Mouse (Mus musculus): Measurements from ENCODE around the gene Phykpl. TPM values are rescaled to one million over a fixed set of nuclear protein-coding genes. Genes with fewer than 3 reads are reported as not detected.

The Phykpl gene
- polyA plus RNA-seq, 1 experiment from 2014 or later: 10.2 TPM

- ATAC-seq (ENCODE audit: low read depth): no peak
- H3K4me1 ChIP-seq (replicated peaks): peaks cover 36% of the 10 kb centered on the region
- H3K4me3 ChIP-seq: no peak overlapping the region
- no peak overlapping the region for H3K9ac ChIP-seq
- H3K9me3 ChIP-seq: no peaks in the 10 kb centered on the region
- no peak overlapping the region for H3K27ac ChIP-seq (replicated peaks)
- no peaks in the 10 kb centered on the region for H3K36me3 ChIP-seq
- peak overlapping the region; percentile 36 for H3K4me2 ChIP-seq
- H3K27me3 ChIP-seq: no peaks in the 10 kb centered on the region; the same call in 1 of the 2 replicates
- 4% methylated on average over 17 of the region's 17 CpGs for WGBS
Observed at GRCm38 (mm10) chr11:51637971-51638414, 53.4 kb downstream of the Phykpl start.

- Histone ChIP-seq H3K4me1 (replicated peaks) (peaks cover 34% of the 10 kb centered on the region), H3K9ac (no peak overlapping the region), H3K36me3 (no peaks in the 10 kb centered on the region), H3K4me2 (no peak overlapping the region), H3K9me3 (no peaks in the 10 kb centered on the region), H3K27ac (replicated peaks) (no peak overlapping the region), H3K4me3 (no peak overlapping the region), H3K27me3 (no peaks in the 10 kb centered on the region; the same call in 1 of the 2 replicates)
- no peak for ATAC-seq (ENCODE audit: low read depth)
- 71% methylated on average over 5 of the region's 5 CpGs for WGBS
Observed at GRCm38 (mm10) chr11:51638497-51638896, 53.9 kb downstream of the Phykpl start.

- H3K36me3 ChIP-seq: 0 out of 2 replicates have a peak, but pooled peaks cover 8% of the 10 kb centered on the region
- no peaks in the 10 kb centered on the region for H3K9me3 ChIP-seq
- H3K4me3 ChIP-seq: no peak overlapping the region
- H3K27me3 ChIP-seq: no peaks in the 10 kb centered on the region; the same call in 1 of the 2 replicates
- H3K9ac ChIP-seq: no peak overlapping the region
- no peak overlapping the region for H3K27ac ChIP-seq (replicated peaks)
- H3K4me2 ChIP-seq: no peak overlapping the region
- no peak for ATAC-seq (ENCODE audit: low read depth)
- H3K4me1 ChIP-seq (replicated peaks): peaks cover 26% of the 10 kb centered on the region
- 83% methylated on average over 7 of the region's 7 CpGs for WGBS
Observed at GRCm38 (mm10) chr11:51640748-51641147, 56.2 kb downstream of the Phykpl start.

- ATAC-seq (ENCODE audit: low read depth): no peak
- Histone ChIP-seq H3K27ac (replicated peaks) (no peak overlapping the region), H3K4me1 (replicated peaks) (peaks cover 25% of the 10 kb centered on the region), H3K36me3 (0 out of 2 replicates have a peak, but pooled peaks cover 8% of the 10 kb centered on the region), H3K9me3 (no peaks in the 10 kb centered on the region), H3K9ac (no peak overlapping the region), H3K27me3 (no peaks in the 10 kb centered on the region; the same call in 1 of the 2 replicates), H3K4me2 (no peak overlapping the region), H3K4me3 (no peak overlapping the region)
- 78% methylated on average over 9 of the region's 9 CpGs for WGBS
Observed at GRCm38 (mm10) chr11:51643202-51643601, 58.6 kb downstream of the Phykpl start.

GRCm38 (mm10) chr11:51643761-51644160 is 59.2 kb downstream of the Phykpl start:
- Histone ChIP-seq H3K36me3 (0 out of 2 replicates have a peak, but pooled peaks cover 8% of the 10 kb centered on the region), H3K9ac (no peak overlapping the region), H3K4me3 (no peak overlapping the region), H3K27me3 (no peaks in the 10 kb centered on the region), H3K4me1 (replicated peaks) (peaks cover 30% of the 10 kb centered on the region), H3K4me2 (no peak overlapping the region), H3K9me3 (no peaks in the 10 kb centered on the region), H3K27ac (replicated peaks) (no peak overlapping the region)
- no peak for ATAC-seq (ENCODE audit: low read depth)
- WGBS: 66% methylated on average over 15 of the region's 15 CpGs

GRCm38 (mm10) chr11:51644217-51644616 is 59.7 kb downstream of the Phykpl start:
- Histone ChIP-seq H3K4me1 (replicated peaks) (peaks cover 35% of the 10 kb centered on the region), H3K9me3 (no peaks in the 10 kb centered on the region), H3K27ac (replicated peaks) (no peak overlapping the region), H3K36me3 (0 out of 2 replicates have a peak, but pooled peaks cover 8% of the 10 kb centered on the region), H3K9ac (no peak overlapping the region), H3K27me3 (peaks cover 4% of the 10 kb centered on the region), H3K4me3 (no peak overlapping the region), H3K4me2 (no peak overlapping the region)
- 75% methylated on average over 16 of the region's 16 CpGs for WGBS
- no peak for ATAC-seq (ENCODE audit: low read depth)

- no peak for ATAC-seq (ENCODE audit: low read depth)
- no peak overlapping the region for H3K27ac ChIP-seq (replicated peaks)
- peaks cover 46% of the 10 kb centered on the region for H3K4me1 ChIP-seq (replicated peaks)
- H3K9me3 ChIP-seq: no peaks in the 10 kb centered on the region
- H3K4me3 ChIP-seq: no peak overlapping the region
- WGBS: 82% methylated on average over 13 of the region's 13 CpGs
- peaks cover 15% of the 10 kb centered on the region for H3K27me3 ChIP-seq
- no peak overlapping the region for H3K9ac ChIP-seq
- H3K36me3 ChIP-seq: 0 out of 2 replicates have a peak, but pooled peaks cover 8% of the 10 kb centered on the region
- no peak overlapping the region for H3K4me2 ChIP-seq
Observed at GRCm38 (mm10) chr11:51645293-51645692, 60.7 kb downstream of the Phykpl start.

GRCm38 (mm10) chr11:51646245-51646644 is 61.7 kb downstream of the Phykpl start:
- Histone ChIP-seq H3K4me2 (no peak overlapping the region), H3K9me3 (no peaks in the 10 kb centered on the region), H3K4me3 (no peak overlapping the region), H3K9ac (no peak overlapping the region), H3K27ac (replicated peaks) (peak overlapping the region; percentile 72; the same call in 1 of the 2 replicates), H3K27me3 (peaks cover 16% of the 10 kb centered on the region), H3K4me1 (replicated peaks) (peaks cover 53% of the 10 kb centered on the region), H3K36me3 (0 out of 2 replicates have a peak, but pooled peaks cover 8% of the 10 kb centered on the region)
- ATAC-seq (ENCODE audit: low read depth): no peak
- WGBS: 84% methylated on average over 7 of the region's 7 CpGs

GRCm38 (mm10) chr11:51646751-51647667 is 62.5 kb downstream of the Phykpl start:
- peak overlapping the region; percentile 14; the same call in 1 of the 2 replicates for H3K4me2 ChIP-seq
- H3K27ac ChIP-seq (replicated peaks): peak overlapping the region; percentile 72
- 58% methylated on average over 15 of the region's 15 CpGs for WGBS

GRCm38 (mm10) chr11:51648566-51648965 is 64.0 kb downstream of the Phykpl start:
- Histone ChIP-seq H3K27ac (replicated peaks) (peak overlapping the region; percentile 67), H3K4me2 (peak overlapping the region; percentile 93), H3K4me1 (replicated peaks) (peaks cover 50% of the 10 kb centered on the region), H3K9ac (0 out of 2 replicates have a peak overlapping the region, but pooled peaks have one; percentile 17), H3K36me3 (0 out of 2 replicates have a peak, but pooled peaks cover 8% of the 10 kb centered on the region), H3K4me3 (peak overlapping the region; percentile 61), H3K27me3 (peaks cover 20% of the 10 kb centered on the region), H3K9me3 (no peaks in the 10 kb centered on the region)
- ATAC-seq (ENCODE audit: low read depth): peak; percentile 45; the same call in 1 of the 2 replicates
- WGBS: 13% methylated on average over 3 of the region's 3 CpGs

More at GRCm38 (mm10) chr11:51646751-51647667, 62.5 kb downstream of the Phykpl start:
- Histone ChIP-seq H3K4me3 (no peak overlapping the region), H3K27me3 (peaks cover 18% of the 10 kb centered on the region), H3K9ac (no peak overlapping the region; the same call in 1 of the 2 replicates), H3K36me3 (0 out of 2 replicates have a peak, but pooled peaks cover 8% of the 10 kb centered on the region), H3K9me3 (no peaks in the 10 kb centered on the region), H3K4me1 (replicated peaks) (peaks cover 53% of the 10 kb centered on the region)
- no peak for ATAC-seq (ENCODE audit: low read depth)

GRCm38 (mm10) chr11:51649111-51649888 is 64.7 kb downstream of the Phykpl start:
- 0 out of 2 replicates have a peak, but pooled peaks cover 2% of the 10 kb centered on the region for H3K36me3 ChIP-seq
- H3K4me1 ChIP-seq (replicated peaks): peaks cover 44% of the 10 kb centered on the region
- peaks cover 20% of the 10 kb centered on the region for H3K27me3 ChIP-seq
- H3K9me3 ChIP-seq: no peaks in the 10 kb centered on the region
- peak overlapping the region; percentile 61 for H3K4me3 ChIP-seq
- peak overlapping the region; percentile 80 for H3K9ac ChIP-seq
- peak overlapping the region; percentile 93 for H3K4me2 ChIP-seq
- 27% methylated on average over 11 of the region's 11 CpGs for WGBS
- H3K27ac ChIP-seq (replicated peaks): peak overlapping the region; percentile 67
- ATAC-seq (ENCODE audit: low read depth): no peak

Data from neural tube, embryonic 13.5 days (tissue).